Mouse (Mus musculus) forebrain, embryonic 11.5 days (tissue): Measurements from ENCODE around the gene Mymk. TPM values are rescaled to one million over a fixed set of nuclear protein-coding genes. Genes with fewer than 3 reads are reported as not detected.

Source experiments
- ATAC-seq: fragments of 200-750 bp; cut with Nextera tagmentation; replicated peaks from 2 replicates; pipeline ENCODE4 v1.8.0; 2017; ENCODE audit warnings: moderate TSS enrichment; ENCODE audit not compliant: low FRiP score
- DNase-seq: peaks from one replicate; pipeline ENCODE4 v3.0.0-alpha.2; 2017; ENCODE audit warnings: low spot score
- H3K27ac ChIP-seq: fragments of 300-500 bp; sonication (generic); 2 replicates; pipeline ENCODE4 v1.5.1; 2014; ENCODE audit warnings: low read depth, low read length
- H3K27me3 ChIP-seq: fragments of 300-500 bp; sonication (generic); 2 replicates; pipeline ENCODE4 v1.6.1; 2014; ENCODE audit warnings: mild to moderate bottlenecking, low read length, mixed read lengths; ENCODE audit not compliant: control insufficient read depth, insufficient read depth
- H3K36me3 ChIP-seq: fragments of 300-500 bp; sonication (generic); 2 replicates; pipeline ENCODE4 v1.6.1; 2014; ENCODE audit warnings: mild to moderate bottlenecking, low read length, moderate library complexity, mixed read lengths; ENCODE audit not compliant: control insufficient read depth, insufficient read depth
- H3K4me1 ChIP-seq: fragments of 300-500 bp; sonication (generic); replicated peaks from 2 replicates; pipeline ENCODE4 v1.6.1; 2014; ENCODE audit warnings: low read length, mixed read lengths; ENCODE audit not compliant: control insufficient read depth, insufficient read depth
- H3K4me2 ChIP-seq: fragments of 300-500 bp; sonication (generic); 2 replicates; pipeline ENCODE4 v1.6.1; 2014; ENCODE audit warnings: low read depth, mild to moderate bottlenecking, low read length, moderate library complexity, mixed read lengths; ENCODE audit not compliant: severe bottlenecking
- H3K4me3 ChIP-seq: fragments of 300-500 bp; sonication (generic); 2 replicates; pipeline ENCODE4 v1.5.1; 2014; ENCODE audit warnings: low read depth, low read length
- H3K9ac ChIP-seq: fragments of 300-500 bp; sonication (generic); 2 replicates; pipeline ENCODE4 v1.6.1; 2014; ENCODE audit warnings: low read length
- H3K9me3 ChIP-seq: fragments of 300-500 bp; sonication (generic); 2 replicates; pipeline ENCODE4 v1.6.1; 2016; ENCODE audit warnings: low read length, mixed read lengths; ENCODE audit not compliant: control insufficient read depth
- WGBS: fragments of 180-500 bp; shearing (Covaris S2); extraction: QIAGEN DNeasy Blood & Tissue Kit; methylation state at CpG from one replicate; pipeline ENCODE4 v1.1.7; 2014; 5-methylcytosine and 5-hydroxymethylcytosine counted together
- polyA plus RNA-seq: library from polyadenylated mRNA; unstranded; fragments of >200 nt; fragmentation: Nextera tagmentation; extraction: Ambion mirVana; gene quantifications from 2 replicates; pipeline ENCODE4 v1.2.1, GENCODE M21; 2014

Mymk gene
- not detected in 2 replicates for polyA plus RNA-seq

DNA sequence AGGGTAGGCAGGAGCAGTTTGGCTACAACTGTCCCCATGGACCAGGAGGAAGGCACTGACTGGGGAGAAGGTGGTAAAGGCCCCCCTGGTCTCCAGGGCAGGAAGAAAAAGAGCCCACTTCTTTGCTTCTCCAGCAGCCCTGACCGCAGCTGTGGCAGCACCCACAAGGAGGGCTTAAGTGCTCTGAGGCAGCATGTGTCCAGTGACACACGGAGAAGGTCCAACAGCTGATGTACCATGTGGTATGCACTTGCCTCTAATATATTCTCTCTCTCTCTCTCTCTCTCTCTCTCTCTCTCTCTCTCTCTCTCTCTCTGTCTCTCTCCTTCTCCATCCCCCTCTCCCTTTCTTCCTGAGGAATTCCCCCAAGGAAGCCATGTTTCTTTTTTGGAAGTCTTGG is at the start of gene Mymk:
Gene Mymk, minus strand, starts transcription at position 202 of the 400 bp plus-strand sequence.
- no peaks in the 10 kb centered on the region for H3K9me3 ChIP-seq
- no peaks in the 10 kb centered on the region for H3K27me3 ChIP-seq
- no peak within 1 kb of the TSS for H3K4me2 ChIP-seq
- DNase-seq, result no peak
- ATAC-seq, result no peak
- no peaks in the 10 kb centered on the region for H3K4me1 ChIP-seq
- no peak within 1 kb of the TSS for H3K27ac ChIP-seq
- H3K4me3 ChIP-seq, result no peak within 1 kb of the TSS
- no peak within 1 kb of the TSS for H3K9ac ChIP-seq
- 84% methylated on average over 2 of the region's 2 CpGs for WGBS
- no peaks in the 10 kb centered on the region for H3K36me3 ChIP-seq

DNA sequence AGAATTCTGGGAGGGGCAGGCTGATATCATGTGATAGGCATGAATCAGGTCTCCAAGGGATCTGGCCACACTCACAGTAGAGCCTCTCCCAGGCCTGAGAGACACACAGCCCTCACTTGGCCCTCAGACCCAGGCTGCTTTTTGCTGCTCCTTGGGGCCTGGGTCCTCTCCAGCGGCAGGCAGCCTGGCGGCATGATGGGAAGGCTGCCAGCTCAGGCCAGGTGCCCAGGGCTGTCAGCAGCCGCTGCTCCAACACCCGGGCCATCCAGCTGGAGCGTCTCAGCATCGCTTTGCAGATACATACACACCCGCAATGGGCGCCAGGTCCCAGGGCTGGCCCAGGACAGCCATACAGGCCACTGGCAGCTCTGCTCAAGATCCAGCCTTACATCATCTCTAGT is 48.3 kb upstream of the Mymk start:
- Histone ChIP-seq H3K36me3 (no peaks in the 10 kb centered on the region), H3K9ac (no peak overlapping the region), H3K9me3 (no peaks in the 10 kb centered on the region), H3K4me1 (peaks cover 4% of the 10 kb centered on the region; the same call in 1 of the 2 replicates), H3K27me3 (no peaks in the 10 kb centered on the region), H3K27ac (no peak overlapping the region), H3K4me3 (no peak overlapping the region), H3K4me2 (no peak overlapping the region)
- ATAC-seq (no peak), DNase-seq (no peak)
- WGBS, result 82% methylated on average over 8 of the region's 8 CpGs

DNA sequence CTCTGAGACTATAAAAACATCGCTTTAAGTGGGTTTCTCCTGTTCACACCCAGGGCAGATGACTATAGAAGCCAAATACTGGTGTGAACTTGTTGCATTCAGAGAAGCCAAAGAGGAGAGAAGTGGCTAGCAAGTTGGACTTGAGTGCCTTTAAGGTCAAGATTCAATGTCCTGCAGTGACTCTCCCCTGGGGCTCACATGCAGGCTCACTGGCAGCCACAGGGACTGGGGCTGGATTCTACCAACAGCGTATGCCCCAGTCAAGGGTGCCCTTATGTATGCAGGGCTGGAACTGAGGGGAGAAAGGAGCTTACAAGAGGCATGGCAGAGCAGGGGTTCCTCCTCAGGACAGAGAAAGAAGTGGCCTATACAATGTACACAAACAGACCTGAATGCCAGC is 47.8 kb upstream of the Mymk start:
- Histone ChIP-seq H3K36me3 (no peaks in the 10 kb centered on the region), H3K4me1 (peaks cover 4% of the 10 kb centered on the region; the same call in 1 of the 2 replicates), H3K27me3 (no peaks in the 10 kb centered on the region), H3K4me2 (no peak overlapping the region), H3K4me3 (no peak overlapping the region), H3K9ac (no peak overlapping the region), H3K27ac (no peak overlapping the region), H3K9me3 (no peaks in the 10 kb centered on the region)
- DNase-seq (no peak), ATAC-seq (no peak)
- 82% methylated on average over 2 of the region's 2 CpGs for WGBS

DNA sequence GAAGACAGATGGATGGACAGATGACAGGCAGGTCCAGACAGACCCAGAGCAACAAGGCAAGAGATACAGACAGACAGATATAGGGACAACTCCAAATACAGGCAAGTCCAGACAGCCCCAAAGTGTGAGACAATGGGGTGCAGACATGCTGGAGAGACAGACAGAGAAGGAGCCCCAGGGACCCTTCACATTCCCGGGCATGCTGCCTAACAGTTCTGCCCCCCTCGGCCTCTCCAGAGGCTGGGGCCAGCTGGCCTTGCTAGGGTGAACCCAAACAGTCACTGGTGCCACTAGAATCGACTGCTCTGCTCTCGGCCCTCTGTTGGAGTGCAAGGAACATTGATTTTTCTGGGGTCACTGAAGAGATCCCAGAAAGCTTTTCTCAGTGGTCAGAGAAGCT is 46.5 kb upstream of the Mymk start:
- no peak for DNase-seq

DNA sequence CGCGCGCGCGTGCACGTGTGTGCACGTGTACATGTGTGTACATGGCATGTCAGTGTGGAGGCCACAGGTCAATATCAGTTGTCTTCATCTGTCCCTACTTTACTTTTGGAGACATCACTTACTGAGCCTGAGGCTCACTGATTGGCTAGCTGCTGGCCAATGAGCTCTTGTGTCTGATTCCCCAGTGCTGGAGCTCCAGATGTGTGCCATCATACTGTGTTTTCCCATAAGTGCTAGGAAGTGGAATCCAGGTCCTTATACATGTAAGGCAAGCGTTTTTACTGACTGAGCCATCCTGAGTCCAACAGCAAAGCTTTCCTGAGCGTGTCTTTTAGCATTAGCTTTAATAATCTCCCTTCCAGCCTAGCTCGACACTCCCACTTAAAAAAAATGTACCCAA is 42.2 kb upstream of the Mymk start:
- 90% methylated on average over 10 of the region's 10 CpGs for WGBS
- ATAC-seq, result no peak

More for the DNA sequence above, 46.5 kb upstream of the Mymk start:
- ATAC-seq, result no peak
- Histone ChIP-seq H3K9me3 (no peaks in the 10 kb centered on the region), H3K4me2 (no peak overlapping the region), H3K27ac (no peak overlapping the region), H3K4me3 (no peak overlapping the region), H3K4me1 (peaks cover 4% of the 10 kb centered on the region; the same call in 1 of the 2 replicates), H3K9ac (no peak overlapping the region), H3K36me3 (no peaks in the 10 kb centered on the region), H3K27me3 (no peaks in the 10 kb centered on the region)
- WGBS, result 66% methylated on average over 4 of the region's 4 CpGs

DNA sequence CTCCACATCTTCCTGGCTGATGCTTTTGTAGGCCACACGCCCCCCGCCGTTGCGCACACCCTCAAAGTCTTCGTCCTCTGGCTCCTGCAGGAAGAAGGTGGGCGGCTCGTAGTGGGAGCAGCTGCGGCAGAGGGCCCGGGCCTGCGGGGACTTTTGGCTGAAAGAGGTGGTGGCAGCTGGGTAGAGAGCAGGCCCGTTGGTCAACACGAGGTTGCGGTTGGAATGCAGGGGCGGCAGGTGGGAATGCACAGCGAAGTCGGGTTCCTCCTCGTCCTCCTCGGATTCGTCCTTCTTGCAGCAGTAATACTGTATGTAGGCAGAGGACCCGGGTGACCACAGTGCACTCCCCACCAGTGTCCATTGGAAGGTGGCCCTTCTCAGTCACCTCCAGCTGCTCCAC is 40.6 kb upstream of the Mymk start:
- Histone ChIP-seq H3K27ac (no peak overlapping the region), H3K4me3 (no peak overlapping the region), H3K9ac (no peak overlapping the region), H3K9me3 (no peaks in the 10 kb centered on the region), H3K4me1 (no peaks in the 10 kb centered on the region), H3K27me3 (no peaks in the 10 kb centered on the region), H3K36me3 (no peaks in the 10 kb centered on the region), H3K4me2 (no peak overlapping the region)
- WGBS, result 81% methylated on average over 20 of the region's 20 CpGs
- ATAC-seq (no peak), DNase-seq (no peak)

More for the DNA sequence above, 42.2 kb upstream of the Mymk start:
- Histone ChIP-seq H3K9me3 (no peaks in the 10 kb centered on the region), H3K27me3 (no peaks in the 10 kb centered on the region), H3K4me1 (no peaks in the 10 kb centered on the region), H3K4me2 (no peak overlapping the region), H3K27ac (no peak overlapping the region), H3K36me3 (no peaks in the 10 kb centered on the region), H3K4me3 (no peak overlapping the region), H3K9ac (no peak overlapping the region)
- DNase-seq, result no peak

DNA sequence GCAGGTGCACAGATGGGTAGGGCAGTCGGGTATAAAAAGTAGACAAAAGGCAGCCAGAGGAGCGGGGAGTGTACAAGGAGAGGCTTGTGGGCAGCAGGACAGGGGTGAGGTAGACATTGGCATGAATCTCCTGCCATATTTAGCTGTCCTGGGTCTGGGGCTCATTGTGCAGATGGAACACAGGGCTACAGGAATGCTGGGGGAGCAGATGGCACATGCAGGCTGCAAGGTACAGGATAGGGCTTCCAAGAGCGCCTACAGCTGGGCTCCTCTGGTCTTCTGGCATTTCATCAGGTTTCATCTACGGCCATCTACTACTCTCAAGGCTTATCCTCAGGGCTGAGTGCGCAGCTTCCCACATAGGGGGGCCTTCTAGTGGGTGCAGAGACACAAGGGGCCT is 37.1 kb upstream of the Mymk start:
- Histone ChIP-seq H3K36me3 (no peaks in the 10 kb centered on the region), H3K4me1 (no peaks in the 10 kb centered on the region), H3K9me3 (no peaks in the 10 kb centered on the region), H3K27me3 (no peaks in the 10 kb centered on the region), H3K9ac (no peak overlapping the region), H3K4me3 (no peak overlapping the region), H3K4me2 (no peak overlapping the region), H3K27ac (no peak overlapping the region)
- WGBS, result 84% methylated on average over 5 of the region's 5 CpGs
- ATAC-seq (no peak), DNase-seq (no peak)

DNA sequence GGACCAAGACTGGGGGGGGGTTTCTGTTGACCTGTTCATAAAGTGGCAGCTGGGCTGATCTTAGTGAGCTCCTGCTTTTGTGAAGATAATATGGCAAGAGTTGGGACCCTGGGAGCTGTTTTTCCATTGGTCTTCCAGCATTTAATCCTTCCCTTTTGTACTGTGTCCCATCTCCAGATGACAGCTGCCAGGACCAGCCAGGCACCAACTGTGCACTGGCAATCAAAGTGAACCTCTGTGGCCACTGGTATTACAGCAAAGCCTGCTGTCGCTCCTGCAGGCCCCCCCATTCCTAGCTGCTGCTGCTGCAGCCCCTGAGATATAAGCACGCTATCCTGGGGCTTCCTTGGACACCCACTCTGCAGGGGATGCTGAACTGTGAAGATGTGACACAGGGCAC is 36.2 kb upstream of the Mymk start:
- Histone ChIP-seq H3K36me3 (no peaks in the 10 kb centered on the region), H3K4me1 (no peaks in the 10 kb centered on the region), H3K4me2 (no peak overlapping the region), H3K4me3 (no peak overlapping the region), H3K9ac (no peak overlapping the region), H3K27ac (no peak overlapping the region), H3K9me3 (no peaks in the 10 kb centered on the region), H3K27me3 (no peaks in the 10 kb centered on the region)
- 62% methylated on average over 2 of the region's 2 CpGs for WGBS
- no peak for ATAC-seq
- no peak for DNase-seq

DNA sequence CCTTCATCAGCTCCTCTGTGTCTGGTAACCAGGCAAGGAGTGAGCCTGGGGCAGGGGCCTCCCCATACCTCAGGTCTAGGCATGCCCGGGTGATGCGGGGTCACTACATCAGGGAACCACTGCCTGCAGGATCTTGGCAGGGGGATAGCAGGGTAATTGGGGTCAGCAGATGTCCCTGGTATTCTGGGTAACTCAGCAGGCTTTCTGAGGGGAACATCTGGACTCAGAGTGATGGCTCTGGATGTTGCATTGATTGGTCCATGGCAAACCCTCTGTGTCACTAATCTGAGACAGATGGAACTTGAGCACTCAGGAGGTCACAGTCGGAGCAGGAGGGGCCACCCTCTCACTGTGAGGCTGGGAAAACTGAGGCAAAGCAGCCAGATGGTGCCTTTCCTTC is 34.8 kb upstream of the Mymk start:
- Histone ChIP-seq H3K9ac (no peak overlapping the region), H3K27me3 (no peaks in the 10 kb centered on the region), H3K36me3 (no peaks in the 10 kb centered on the region), H3K4me3 (no peak overlapping the region), H3K4me1 (no peaks in the 10 kb centered on the region), H3K27ac (no peak overlapping the region), H3K9me3 (no peaks in the 10 kb centered on the region), H3K4me2 (no peak overlapping the region)
- ATAC-seq (no peak), DNase-seq (no peak)
- WGBS, result 48% methylated on average over 3 of the region's 3 CpGs
